Mouse (Mus musculus) heart, adult 2 months (tissue): ENCODE results near the gene Ctnna3.

Experiments
- CTCF ChIP-seq: fragments of 200-600 bp; IDR thresholded peaks from 2 replicates; pipeline ENCODE4 v1.8.1; 2022; ENCODE audit warnings: antibody characterized with exemption, mild to moderate bottlenecking, moderate library complexity
- POLR2A ChIP-seq: fragments of 200-500 bp; IDR thresholded peaks from 2 replicates; pipeline ENCODE4 v1.6.1; 2011; ENCODE audit warnings: mild to moderate bottlenecking, low read depth, low read length, control low read depth; ENCODE audit not compliant: insufficient read depth

DNA sequence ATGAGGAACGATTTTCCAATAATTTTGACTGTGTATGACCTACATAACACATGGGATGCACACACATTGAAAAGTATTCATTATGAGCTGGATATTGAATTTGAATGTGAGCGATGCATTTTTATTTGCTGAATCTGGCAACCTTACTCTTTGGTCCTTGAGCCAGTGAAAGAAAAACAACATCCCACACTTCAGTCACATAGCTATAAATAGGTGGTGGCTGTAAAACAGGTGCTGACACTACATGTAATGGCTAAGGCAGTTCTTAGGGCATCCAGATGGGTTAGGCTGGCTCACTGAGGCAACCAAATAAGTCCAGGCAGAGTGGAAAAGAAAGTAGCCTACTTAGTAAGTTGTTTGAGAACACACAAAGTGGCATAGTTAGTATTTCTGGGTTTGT, 171.3 kb downstream of the Ctnna3 start:
- TF ChIP-seq CTCF (no peak), POLR2A (no peak)
